Mouse (Mus musculus): ENCODE results near the gene Bin2.

Bin2 gene

GRCm38 (mm10) chr15:100669337-100669736 lies at the start of gene Bin2:
TSS of gene Bin2 (minus strand) at chr15:100669553.
- peak; percentile 33 to 49 for DNase-seq (ENCODE audit: low spot score in 2 of 2)

- no peak for DNase-seq (ENCODE audit: low spot score in 2 of 2)
These were observed 49.2 kb upstream of the Bin2 start for GRCm38 (mm10) chr15:100718572-100718971.

GRCm38 (mm10) chr15:100717933-100718332 lies 48.6 kb upstream of the Bin2 start:
- DNase-seq (ENCODE audit: low spot score in 2 of 2) = no peak

- no peak for DNase-seq (ENCODE audit: low spot score in 2 of 2)
These were observed 46.1 kb upstream of the Bin2 start for GRCm38 (mm10) chr15:100715399-100715993.

- DNase-seq (ENCODE audit: low spot score in 2 of 2) = no peak
These were observed 45.1 kb upstream of the Bin2 start for GRCm38 (mm10) chr15:100714470-100714869.

GRCm38 (mm10) chr15:100710838-100711237 lies 41.5 kb upstream of the Bin2 start:
- DNase-seq (ENCODE audit: low spot score in 2 of 2) = no peak

- no peak for DNase-seq (ENCODE audit: low spot score in 2 of 2)
These were observed 39.2 kb upstream of the Bin2 start for GRCm38 (mm10) chr15:100708433-100709078.

GRCm38 (mm10) chr15:100706226-100706625 lies 36.9 kb upstream of the Bin2 start:
- peak in 1 of 2 experiments; percentile 36 for DNase-seq (ENCODE audit: low spot score in 2 of 2)

- DNase-seq (ENCODE audit: low spot score in 2 of 2) = no peak
These were observed 36.0 kb upstream of the Bin2 start for GRCm38 (mm10) chr15:100705376-100705775.

GRCm38 (mm10) chr15:100703913-100704312 lies 34.6 kb upstream of the Bin2 start:
- DNase-seq (ENCODE audit: low spot score in 2 of 2) = no peak

- no peak for DNase-seq (ENCODE audit: low spot score in 2 of 2)
These were observed 32.5 kb upstream of the Bin2 start for GRCm38 (mm10) chr15:100701856-100702255.

- DNase-seq (ENCODE audit: low spot score in 2 of 2) = no peak
These were observed 31.8 kb upstream of the Bin2 start for GRCm38 (mm10) chr15:100701108-100701507.

- DNase-seq (ENCODE audit: low spot score in 2 of 2) = no peak
These were observed 31.1 kb upstream of the Bin2 start for GRCm38 (mm10) chr15:100700424-100700823.

GRCm38 (mm10) chr15:100699386-100699785 lies 30.0 kb upstream of the Bin2 start:
- no peak for DNase-seq (ENCODE audit: low spot score in 2 of 2)

- DNase-seq (ENCODE audit: low spot score in 2 of 2) = no peak
These were observed 28.7 kb upstream of the Bin2 start for GRCm38 (mm10) chr15:100698078-100698477.

- no peak for DNase-seq (ENCODE audit: low spot score in 2 of 2)
These were observed 25.1 kb upstream of the Bin2 start for GRCm38 (mm10) chr15:100694406-100694805.

GRCm38 (mm10) chr15:100691990-100692389 lies 22.6 kb upstream of the Bin2 start:
- DNase-seq (ENCODE audit: low spot score in 2 of 2) = no peak

GRCm38 (mm10) chr15:100687430-100687971 lies 18.1 kb upstream of the Bin2 start, which contains the start of gene Cela1:
TSS of gene Cela1 (minus strand) at chr15:100687921.
- DNase-seq (ENCODE audit: low spot score in 2 of 2) = no peak

GRCm38 (mm10) chr15:100686989-100687388 lies 17.6 kb upstream of the Bin2 start:
- no peak for DNase-seq (ENCODE audit: low spot score in 2 of 2)

GRCm38 (mm10) chr15:100686434-100686833 lies 17.1 kb upstream of the Bin2 start:
- no peak for DNase-seq (ENCODE audit: low spot score in 2 of 2)

GRCm38 (mm10) chr15:100685849-100686248 lies 16.5 kb upstream of the Bin2 start:
- DNase-seq (ENCODE audit: low spot score in 2 of 2) = no peak

GRCm38 (mm10) chr15:100685255-100685654 lies 15.9 kb upstream of the Bin2 start:
- no peak for DNase-seq (ENCODE audit: low spot score in 2 of 2)

GRCm38 (mm10) chr15:100684450-100684849 lies 15.1 kb upstream of the Bin2 start:
- no peak for DNase-seq (ENCODE audit: low spot score in 2 of 2)

Data from heart, adult 9 months (tissue).